Mouse (Mus musculus) Patski (cell line): Measurements from ENCODE around the gene Gnpnat1. TPM values are rescaled to one million over a fixed set of nuclear protein-coding genes. Genes with fewer than 3 reads are reported as not detected.

Source experiments
- ATAC-seq: fragments of 100-300 bp; one replicate; pipeline ENCODE4 v1.8.0; 2021
- CTCF ChIA-PET: fragments of 350-600 bp; sonication (Branson Sonifier 250); formaldehyde crosslinking; loops from one replicate; lab custom pipeline; 2022; ENCODE audit warnings: inconsistent platforms; lab: Charles Lee
- POLR2A ChIA-PET: fragments of 350-600 bp; sonication (Branson Sonifier 250); formaldehyde crosslinking; loops from one replicate; lab custom pipeline; 2022; ENCODE audit warnings: antibody characterized with exemption, inconsistent platforms; lab: Charles Lee
- DNase-seq: peaks from one replicate; pipeline ENCODE4 v3.0.0-alpha.2; 2011; ENCODE audit warnings: low read depth, low spot score
- H3K27me3 ChIP-seq: fragments of 371-371 bp; one replicate; pipeline ENCODE4 v1.5.1; 2021
- CTCF ChIP-seq: fragments of 100-300 bp; IDR thresholded peaks from one replicate; pipeline ENCODE4 v1.5.1; 2021
- in situ Hi-C: fragments of 300-500 bp; cut with MboI; formaldehyde crosslinking; loops from 3 replicates; pipeline ENCODE4 v1.11.1; 2018; ENCODE audit warnings: low pct_unique_long_range_greater_than_20kb, mixed read lengths
- polyA plus RNA-seq: library from polyadenylated mRNA; unstranded; gene quantifications from one replicate; pipeline ENCODE4 v1.2.3, GENCODE M21; 2021

Gene Gnpnat1
- polyA plus RNA-seq, 1 experiment from 2014 or later, result 101 TPM

- no peak for ATAC-seq
- no peaks in the 10 kb centered on the region for H3K27me3 ChIP-seq
- in situ Hi-C loops, result no loop called here
- no peak for DNase-seq
- ChIA-PET POLR2A (no interaction called here), CTCF (no interaction called here)
- no peak for TF ChIP-seq CTCF
These were observed 34.7 kb upstream of the Gnpnat1 start for GRCm38 (mm10) chr14:45439387-45439786.

DNA sequence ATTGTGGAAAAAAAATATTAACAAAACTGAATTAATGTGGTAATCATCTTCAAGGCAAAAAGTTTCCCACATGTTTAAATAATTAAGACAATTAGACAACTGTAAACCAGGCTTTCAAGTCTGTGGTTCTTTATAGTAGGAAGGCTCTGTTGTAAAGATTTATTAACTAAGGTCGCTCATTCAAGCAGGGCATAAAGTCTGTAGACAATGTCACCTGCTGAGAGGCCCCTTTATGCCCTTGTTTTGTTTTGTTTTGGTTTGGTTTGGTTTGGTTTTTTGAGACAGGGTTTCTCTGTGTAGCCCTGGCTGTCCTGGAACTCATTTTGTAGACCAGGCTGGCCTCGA is 34.2 kb upstream of the Gnpnat1 start:
- no peak for ATAC-seq

DNA sequence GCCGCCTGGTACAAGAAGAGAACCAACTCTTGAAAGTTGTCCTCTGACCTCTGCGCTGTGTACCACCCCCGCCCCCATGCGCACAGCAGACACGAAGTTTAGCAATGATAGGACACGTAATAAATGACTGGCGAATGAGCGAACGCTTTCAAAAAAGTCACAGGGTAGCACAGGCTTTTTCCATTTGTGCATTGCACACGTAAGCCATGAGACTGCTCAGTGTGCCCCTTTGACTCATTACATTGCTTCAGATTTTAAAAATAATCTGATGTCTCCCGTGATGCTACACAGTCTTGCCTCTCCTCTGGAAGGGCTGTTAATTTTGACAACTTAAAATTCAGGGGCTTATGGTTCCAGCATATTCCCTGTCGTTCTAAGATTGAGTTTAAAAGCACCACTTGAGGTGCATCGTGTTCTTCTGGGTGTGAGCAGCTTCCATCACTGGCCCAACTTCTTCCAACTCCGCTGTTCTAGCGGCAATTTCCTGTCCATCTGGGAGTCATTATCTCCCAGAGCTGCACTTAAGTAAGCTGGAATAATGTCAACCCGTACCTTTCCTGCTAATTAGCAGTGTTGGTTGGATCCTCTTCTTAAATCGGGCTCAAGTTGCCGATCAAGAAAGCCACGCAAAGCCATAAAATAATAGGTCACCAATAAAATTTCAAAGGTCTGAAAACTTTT is 33.7 kb upstream of the Gnpnat1 start:
- DNase-seq, result no peak
- no peaks in the 10 kb centered on the region for H3K27me3 ChIP-seq
- in situ Hi-C loops, result no loop called here
- POLR2A ChIA-PET, result no interaction called here
- ATAC-seq, result no peak
- TF ChIP-seq CTCF, result no peak
- CTCF ChIA-PET, result no interaction called here

More for the DNA sequence above, 34.2 kb upstream of the Gnpnat1 start:
- no peaks in the 10 kb centered on the region for H3K27me3 ChIP-seq
- ChIA-PET POLR2A (no interaction called here), CTCF (no interaction called here)
- TF ChIP-seq CTCF, result no peak
- DNase-seq, result no peak
- in situ Hi-C loops, result no loop called here

DNA sequence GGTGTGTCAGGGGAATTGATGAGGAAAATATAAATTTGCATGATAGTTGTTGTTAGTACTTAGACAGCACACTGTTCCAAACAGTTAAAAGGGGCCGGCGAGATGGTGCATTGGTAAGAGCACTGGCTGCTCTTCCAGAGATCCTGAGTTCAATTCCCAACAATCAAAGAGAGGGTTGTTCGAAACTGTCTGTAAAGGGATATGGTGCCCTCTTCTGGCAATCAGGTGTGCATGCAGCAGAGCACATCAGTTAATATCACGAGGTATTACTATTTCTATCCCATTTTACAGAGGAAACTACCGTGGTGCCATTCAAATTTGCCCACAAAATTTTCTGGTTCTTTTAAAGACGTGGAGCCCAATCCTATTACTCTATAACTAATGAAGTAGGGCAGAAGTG is 29.5 kb upstream of the Gnpnat1 start:
- in situ Hi-C loops, result no loop called here
- ChIA-PET POLR2A (no interaction called here), CTCF (interaction anchor here (0.7 to 2.2 kb wide), 4 partner anchors 10 to 23 kb away, joined by 3 to 14 read pairs (median 4); no protein-coding TSS in a partner anchor)
- no peak for ATAC-seq
- H3K27me3 ChIP-seq, result no peaks in the 10 kb centered on the region
- DNase-seq, result no peak
- peak; percentile 84 for TF ChIP-seq CTCF

DNA sequence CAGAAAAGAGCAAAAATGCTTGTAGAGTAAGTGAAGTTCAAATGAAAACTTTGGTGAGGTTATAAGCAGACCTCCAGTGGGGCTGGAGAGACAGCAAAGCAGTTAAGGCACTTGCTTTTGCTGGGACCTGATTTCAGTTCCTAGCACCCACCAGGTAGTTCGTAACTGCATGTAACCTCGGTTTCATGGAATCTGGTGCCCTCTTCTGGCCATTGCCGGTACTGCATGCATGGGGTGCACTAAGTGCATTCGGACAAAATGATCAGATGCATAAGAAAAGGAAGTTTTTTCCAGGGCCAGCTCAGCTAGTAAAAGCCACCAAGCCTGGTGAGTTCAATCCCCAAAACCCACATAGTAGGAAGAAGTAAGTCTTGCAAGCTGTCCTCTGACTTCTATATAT is 27.3 kb upstream of the Gnpnat1 start:
- H3K27me3 ChIP-seq, result no peaks in the 10 kb centered on the region
- DNase-seq (no peak), ATAC-seq (no peak)
- POLR2A ChIA-PET, result interaction anchor here (0.6 kb wide), 1 partner anchor 8 kb away, joined by 6 read pairs; no protein-coding TSS in a partner anchor
- in situ Hi-C loops, result no loop called here
- peak; percentile 82 for TF ChIP-seq CTCF
- CTCF ChIA-PET, result interaction anchor here (0.9 to 2.2 kb wide), 2 partner anchors 8 to 14 kb away, joined by 4 to 14 read pairs; no protein-coding TSS in a partner anchor

- in situ Hi-C loops, result no loop called here
- CTCF ChIA-PET, result no interaction called here
- DNase-seq, result peak; percentile 81
These were observed 25.5 kb upstream of the Gnpnat1 start for GRCm38 (mm10) chr14:45430066-45430842.

DNA sequence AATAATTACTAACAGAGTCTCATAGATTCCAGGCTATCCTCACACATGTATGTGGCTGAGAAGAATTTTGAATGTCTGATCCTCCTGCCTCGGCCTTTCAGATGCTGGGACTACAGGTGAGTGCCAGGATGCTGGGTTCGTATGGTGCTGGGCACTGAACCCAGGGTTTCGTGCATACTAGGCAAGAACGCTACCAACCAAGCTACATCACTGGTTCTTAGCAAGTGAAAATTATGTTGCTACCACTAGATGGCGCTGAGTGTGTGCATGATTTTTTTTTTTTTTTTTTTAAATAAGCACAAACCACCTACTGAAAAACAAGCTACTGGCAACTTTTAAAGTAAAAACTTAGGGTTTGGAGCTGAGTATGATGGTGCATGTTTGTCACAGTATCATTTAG is 18.5 kb upstream of the Gnpnat1 start:
- peak; percentile 61 for TF ChIP-seq CTCF
- ATAC-seq, result no peak
- no peak for DNase-seq
- in situ Hi-C loops, result loop anchor here (10.0 kb wide), 1 partner anchor 352 kb away; no protein-coding TSS in a partner anchor
- ChIA-PET POLR2A (interaction anchor here (0.6 to 1.1 kb wide), 3 partner anchors 9 to 403 kb away, joined by 3 to 6 read pairs (median 4); no protein-coding TSS in a partner anchor), CTCF (interaction anchor here (0.6 to 3.3 kb wide), 19 partner anchors 8 to 350 kb away, joined by 3 to 14 read pairs (median 3); no protein-coding TSS in a partner anchor)
- H3K27me3 ChIP-seq, result no peaks in the 10 kb centered on the region

More at GRCm38 (mm10) chr14:45430066-45430842, 25.5 kb upstream of the Gnpnat1 start:
- no peaks in the 10 kb centered on the region for H3K27me3 ChIP-seq
- POLR2A ChIA-PET, result no interaction called here
- no peak for TF ChIP-seq CTCF
- peak; percentile 91 for ATAC-seq

- ChIA-PET POLR2A (no interaction called here), CTCF (interaction anchor here (3.3 kb wide), 1 partner anchor 11 kb away, joined by 14 read pairs; no protein-coding TSS in a partner anchor)
- in situ Hi-C loops, result loop anchor here (10.0 kb wide), 1 partner anchor 352 kb away; no protein-coding TSS in a partner anchor
- no peak for TF ChIP-seq CTCF
- no peaks in the 10 kb centered on the region for H3K27me3 ChIP-seq
- no peak for DNase-seq
- no peak for ATAC-seq
These were observed 17.7 kb upstream of the Gnpnat1 start for GRCm38 (mm10) chr14:45422371-45422770.

DNA sequence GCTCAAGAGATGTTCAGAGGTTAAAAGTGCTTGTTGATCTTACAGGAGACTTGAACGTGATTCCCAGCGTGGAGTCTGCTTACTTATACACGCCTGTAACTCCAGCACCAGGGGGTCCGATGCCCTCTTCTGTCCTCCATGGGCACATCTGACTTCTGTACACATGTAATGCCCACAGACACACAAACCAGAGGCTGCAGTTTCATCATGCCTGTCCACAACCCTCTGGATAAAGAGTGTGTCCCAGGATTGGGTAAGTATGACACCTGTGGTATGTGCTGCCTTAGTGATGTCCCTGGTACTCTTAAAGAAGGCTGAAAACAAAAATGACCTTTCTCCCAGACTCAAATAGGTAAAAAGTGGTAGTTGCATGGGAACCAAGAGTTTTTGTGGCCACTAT is 14.6 kb upstream of the Gnpnat1 start:
- ATAC-seq, result no peak
- ChIA-PET CTCF (no interaction called here), POLR2A (no interaction called here)
- in situ Hi-C loops, result no loop called here
- no peaks in the 10 kb centered on the region for H3K27me3 ChIP-seq
- no peak for TF ChIP-seq CTCF
- DNase-seq, result no peak

DNA sequence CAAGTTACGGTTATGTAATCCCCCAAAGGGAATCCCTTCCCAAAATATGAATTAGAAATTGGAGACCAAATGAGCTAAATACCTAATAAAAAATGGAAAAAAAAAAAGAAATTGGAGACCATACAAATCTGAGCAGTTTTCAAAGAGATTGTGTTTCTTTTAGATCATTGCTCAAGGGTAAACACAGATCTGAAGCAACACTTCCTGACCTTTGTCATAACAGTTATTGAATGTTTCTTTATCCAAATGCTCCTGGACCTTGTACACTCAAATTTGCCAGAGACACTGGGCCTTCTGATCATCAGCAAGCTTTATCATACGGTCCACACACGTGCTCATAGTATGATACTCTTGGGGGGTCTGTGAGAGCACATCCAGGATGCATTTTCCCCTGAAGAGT is 13.8 kb upstream of the Gnpnat1 start:
- no peak for DNase-seq
- ChIA-PET CTCF (interaction anchor here (0.9 kb wide), 1 partner anchor 93 kb away, joined by 3 read pairs; no protein-coding TSS in a partner anchor), POLR2A (interaction anchor here (0.7 kb wide), 1 partner anchor 1389 kb away, joined by 3 read pairs; no protein-coding TSS in a partner anchor)
- ATAC-seq, result no peak
- in situ Hi-C loops, result no loop called here
- no peak for TF ChIP-seq CTCF
- H3K27me3 ChIP-seq, result no peaks in the 10 kb centered on the region
